Mouse (Mus musculus): Measurements from ENCODE around the gene Zpbp2.

DNA sequence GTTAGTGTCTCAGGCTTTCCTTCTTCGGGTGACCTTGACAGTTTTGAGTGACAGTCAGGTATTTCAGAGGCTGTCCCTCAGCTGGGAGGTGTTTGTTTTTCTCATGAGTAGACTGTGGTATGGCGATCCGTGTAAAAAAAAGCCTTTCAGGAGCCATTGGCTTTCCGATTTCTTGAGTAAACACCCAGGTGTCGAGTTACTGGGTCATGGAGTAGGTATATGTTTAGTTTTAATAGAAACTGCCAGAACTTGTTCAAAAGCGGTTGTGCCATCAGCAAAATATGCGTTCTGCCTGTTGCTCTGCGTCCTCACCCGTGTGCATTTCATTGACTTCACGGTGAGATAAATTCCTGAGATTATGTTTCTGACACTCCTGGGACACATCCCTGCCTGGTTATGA is 30.4 kb upstream of the Zpbp2 start:
- no peak for TF ChIP-seq CTCF (IDR thresholded peaks at IDR 0.05; ENCODE audit: insufficient read depth, low read depth, low read length)
- no peak for TF ChIP-seq POLR2A (IDR thresholded peaks at IDR 0.05; ENCODE audit: insufficient read depth, low read depth, low read length)
